Mouse (Mus musculus) WW6 (cell line): ENCODE data around the gene Pnkd.
"Not testable (repeated sequence)": the region's sequence is repeated elsewhere in the genome, so short reads cannot be mapped to it uniquely, and the experiment has no call there.

Experiments
- DNase-seq: peaks from one replicate; pipeline ENCODE4 v3.0.0-alpha.2; 2013; ENCODE audit warnings: low read depth, low spot score

Gene Pnkd

DNA sequence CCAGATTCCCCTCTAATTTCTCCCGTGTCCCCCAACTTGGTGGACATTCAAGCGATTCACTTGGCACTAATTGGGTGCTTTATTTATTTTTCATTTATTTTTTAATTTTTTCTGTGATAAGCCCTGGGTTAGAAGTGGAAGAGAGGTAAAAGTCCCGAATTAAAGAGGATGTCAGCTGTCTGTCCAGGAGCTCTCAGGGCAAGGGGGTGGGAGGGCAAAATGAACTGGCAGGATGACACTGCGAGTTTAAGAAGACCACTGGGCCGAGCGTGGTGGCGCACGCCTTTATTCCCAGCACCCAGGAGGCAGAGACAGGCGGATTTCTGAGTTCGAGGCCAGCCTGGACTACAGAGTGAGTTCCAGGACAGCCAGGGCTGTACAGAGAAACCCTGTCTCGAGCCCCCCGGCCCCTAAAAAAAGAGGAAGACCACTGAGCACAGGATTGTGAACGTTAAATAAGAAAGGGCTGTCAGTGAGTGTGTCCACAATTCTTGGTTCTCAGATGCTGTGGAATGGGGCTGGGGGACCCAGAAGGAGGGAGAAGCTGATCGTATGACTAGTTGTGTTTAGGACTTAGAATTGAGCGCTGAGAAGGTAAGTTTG lies 102.8 kb downstream of the Pnkd start:
- DNase-seq, result no peak

DNA sequence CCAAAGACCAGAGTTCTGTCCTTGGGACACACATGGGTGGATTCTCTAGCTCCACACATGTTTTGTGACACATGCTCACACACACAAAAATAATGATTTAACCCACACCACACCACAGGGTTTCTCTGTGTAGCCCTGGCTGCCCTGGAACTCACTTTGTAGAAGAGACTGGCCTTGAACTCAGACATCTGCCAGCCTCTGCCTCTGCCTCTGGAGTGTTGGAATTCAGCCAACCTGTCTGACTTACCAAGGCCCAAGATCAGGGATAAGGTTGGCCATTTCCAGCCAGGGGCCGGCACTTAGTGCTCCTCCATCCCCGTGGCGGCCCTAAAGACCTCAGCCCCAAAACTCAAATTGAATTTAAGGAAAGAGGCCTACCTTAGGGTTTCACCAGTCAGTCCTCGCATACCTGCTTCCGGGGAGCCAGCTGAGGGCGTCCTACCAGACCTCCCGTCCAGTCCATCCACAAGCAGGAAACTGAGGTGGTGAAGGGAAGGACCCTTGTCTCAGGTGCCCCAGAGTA lies 103.7 kb downstream of the Pnkd start:
- DNase-seq, result no peak

DNA sequence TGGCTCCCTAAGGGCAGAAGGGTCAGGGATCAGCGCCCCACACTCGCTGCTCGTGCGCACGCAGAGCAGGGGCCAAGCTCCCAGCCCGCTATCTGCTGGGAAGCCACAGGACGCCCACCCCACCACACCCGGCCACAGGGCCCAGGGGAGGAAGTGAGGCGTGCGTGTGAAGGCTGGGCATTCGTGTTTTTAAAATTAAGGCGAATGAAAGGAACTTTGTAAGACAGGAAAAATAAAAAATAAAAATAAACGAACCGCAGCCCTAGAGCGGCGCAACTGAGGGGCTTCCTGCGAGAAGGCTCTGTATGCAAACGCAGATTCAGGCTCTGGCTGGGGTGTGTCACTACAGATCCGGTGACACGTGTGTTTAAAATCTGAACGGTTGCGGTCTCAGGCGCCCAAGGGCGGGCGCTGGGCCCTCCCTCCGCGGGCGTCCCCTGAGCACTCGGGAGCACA lies 105.1 kb downstream of the Pnkd start:
- DNase-seq, result no peak

DNA sequence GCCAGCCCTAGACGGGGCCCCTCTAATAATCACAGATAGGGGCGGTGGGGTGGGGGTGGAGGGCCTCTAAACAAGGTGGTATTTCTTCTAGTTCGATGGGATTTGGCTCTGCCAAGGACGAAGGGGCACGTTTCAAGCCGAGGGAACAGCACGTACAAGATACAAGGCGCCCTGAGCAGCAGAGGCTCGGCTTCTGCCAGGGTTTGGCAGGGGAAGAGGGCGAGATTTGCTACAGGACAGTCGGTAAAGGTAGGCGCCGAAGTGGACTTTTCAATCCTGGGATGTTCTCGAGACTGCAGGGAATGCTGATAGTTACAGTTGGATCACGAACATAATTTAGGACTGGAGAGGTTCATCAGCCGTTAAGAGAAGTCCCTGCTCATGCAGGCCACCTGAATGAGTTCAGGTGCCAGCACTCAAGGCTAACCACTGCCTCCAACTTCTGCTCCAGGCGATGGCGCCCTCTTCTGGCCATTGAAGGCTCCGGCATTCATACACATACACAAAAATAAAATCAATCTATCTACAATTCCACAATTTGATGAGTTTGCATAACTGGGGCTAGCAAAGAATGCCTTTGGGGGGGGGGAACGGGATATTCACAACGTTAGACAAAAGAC lies 105.7 kb downstream of the Pnkd start:
- DNase-seq, result no peak

DNA sequence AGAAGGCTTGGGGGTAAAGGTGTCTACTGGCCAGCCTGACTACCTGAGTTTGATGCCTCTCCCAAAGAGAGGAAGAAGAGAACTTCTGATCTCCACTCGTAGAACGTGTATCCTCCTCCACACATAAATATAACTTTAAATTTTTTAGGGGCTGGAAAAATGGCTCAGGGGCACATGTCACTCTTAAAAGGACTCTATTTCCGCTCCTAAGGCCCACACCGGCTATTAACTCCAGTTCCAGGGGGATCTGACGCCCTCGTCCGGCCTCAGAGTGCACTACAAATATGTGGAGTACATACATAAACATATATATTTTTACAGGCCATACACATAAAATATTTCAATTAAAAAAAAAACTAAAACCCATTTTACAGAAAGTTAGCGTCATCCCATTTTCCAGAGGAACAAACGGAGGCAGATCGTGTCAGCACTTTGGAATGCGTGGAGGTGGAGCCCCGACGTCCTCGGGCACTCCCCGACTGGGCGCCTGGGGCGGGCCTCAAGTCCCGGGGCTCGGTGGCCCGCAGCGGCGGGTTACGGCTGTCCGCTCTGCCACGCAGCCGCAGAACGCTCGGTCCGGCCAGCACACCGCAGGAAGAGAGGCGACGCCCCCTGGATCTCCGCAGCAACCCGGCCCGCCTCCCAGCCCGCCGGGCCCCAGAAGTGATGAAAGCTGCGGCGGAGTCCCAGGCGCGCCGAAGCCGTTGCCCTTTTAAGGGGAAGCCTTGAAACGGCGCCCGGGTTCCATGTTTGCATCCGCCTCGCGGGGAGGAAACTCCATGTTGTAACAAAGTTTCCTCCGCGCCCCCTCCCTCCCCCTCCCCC lies 106.4 kb downstream of the Pnkd start, which contains the start of gene Ctdsp1:
Gene Ctdsp1 (plus strand): TSS at position 586 of the 825 bp plus-strand sequence.
- peak; percentile 70 for DNase-seq

DNA sequence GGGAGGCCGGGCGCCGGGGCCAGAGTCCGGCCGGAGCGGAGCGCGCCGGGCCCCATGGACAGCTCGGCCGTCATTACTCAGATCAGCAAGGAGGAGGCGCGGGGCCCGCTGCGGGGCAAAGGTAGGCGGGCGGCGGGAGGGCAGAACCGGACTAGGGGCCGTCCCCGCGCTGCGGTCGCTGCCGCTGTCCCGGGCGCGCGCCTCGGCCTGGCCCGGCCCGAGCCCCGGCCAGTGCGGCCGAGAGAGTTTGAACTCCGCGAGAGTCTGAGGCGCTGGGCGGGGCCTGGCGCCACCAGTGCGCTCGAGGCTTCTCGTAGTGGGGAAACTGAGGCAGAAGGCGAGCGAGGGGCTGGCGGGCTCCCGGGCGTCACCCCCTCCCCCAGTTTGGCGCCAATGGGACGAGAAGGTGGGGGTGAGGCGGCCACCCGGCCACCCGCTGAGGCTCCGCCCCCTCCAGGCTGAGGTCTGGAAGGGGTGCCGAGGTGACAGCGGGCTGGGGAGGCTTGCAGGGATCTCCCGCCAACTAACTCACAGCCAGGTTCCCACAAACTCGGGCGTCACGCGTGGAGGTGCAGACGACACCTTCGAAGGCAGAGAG lies 107.2 kb downstream of the Pnkd start:
- no peak for DNase-seq

DNA sequence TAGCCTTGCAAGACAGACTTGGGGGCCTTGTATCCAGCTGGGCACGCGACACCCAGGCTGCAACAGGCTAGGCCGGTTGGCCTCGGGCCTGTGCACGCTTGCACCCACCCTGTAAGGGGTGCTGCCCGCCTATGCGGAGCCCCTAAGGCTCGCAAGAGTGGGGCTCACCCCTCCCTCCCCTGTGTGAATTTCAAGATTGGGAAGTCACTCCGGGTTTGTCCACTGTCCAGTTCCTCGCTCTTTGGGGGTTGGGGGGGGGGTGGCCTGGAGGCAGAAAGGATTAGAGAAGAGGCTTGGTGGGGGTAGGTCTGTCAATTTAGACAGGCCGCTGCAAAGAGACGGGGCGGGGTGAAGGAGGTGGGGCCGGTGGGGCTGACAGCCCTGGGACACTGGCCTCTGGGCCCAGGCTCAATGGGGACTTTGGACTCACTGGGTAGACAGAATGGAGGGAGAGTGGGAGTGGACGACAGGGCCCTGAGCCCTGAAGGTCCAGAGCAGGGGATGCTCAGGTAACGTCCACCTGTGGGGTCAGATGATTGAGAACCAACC lies 107.8 kb downstream of the Pnkd start:
- no peak for DNase-seq

DNA sequence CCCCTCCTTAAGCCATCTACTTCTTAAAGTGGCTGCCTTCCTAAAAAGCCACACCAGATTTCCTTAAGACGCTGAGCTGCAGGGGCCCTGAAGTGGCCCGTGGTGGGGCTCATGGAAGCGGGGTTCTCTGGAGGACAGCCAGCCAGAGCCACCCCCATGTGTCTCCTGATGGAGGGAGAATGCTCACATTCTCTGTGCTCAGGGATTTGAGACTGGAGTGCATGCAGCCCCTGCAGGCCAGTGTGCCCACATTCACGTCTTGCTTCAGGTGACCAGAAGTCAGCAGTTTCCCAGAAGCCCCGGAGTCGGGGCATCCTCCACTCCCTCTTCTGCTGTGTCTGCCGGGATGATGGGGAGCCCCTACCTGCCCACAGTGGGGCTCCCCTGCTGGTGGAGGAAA lies 108.3 kb downstream of the Pnkd start:
- no peak for DNase-seq

DNA sequence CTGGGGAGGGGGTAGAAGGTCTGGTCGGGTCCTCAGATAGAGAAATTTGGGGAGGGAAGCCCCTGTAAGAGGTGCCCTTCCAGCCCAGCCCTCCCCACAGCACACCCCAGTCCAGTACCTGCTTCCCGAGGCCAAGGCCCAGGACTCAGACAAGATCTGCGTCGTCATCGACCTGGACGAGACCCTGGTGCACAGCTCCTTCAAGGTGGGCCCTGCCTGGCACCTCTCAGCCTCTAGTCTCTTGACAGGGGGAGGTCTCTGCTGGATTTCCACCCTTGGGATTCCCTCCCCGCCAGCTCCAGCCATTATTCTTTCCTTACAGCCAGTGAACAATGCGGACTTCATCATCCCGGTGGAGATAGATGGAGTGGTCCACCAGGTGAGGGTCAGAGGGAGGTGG lies 109.0 kb downstream of the Pnkd start:
- no peak for DNase-seq

DNA sequence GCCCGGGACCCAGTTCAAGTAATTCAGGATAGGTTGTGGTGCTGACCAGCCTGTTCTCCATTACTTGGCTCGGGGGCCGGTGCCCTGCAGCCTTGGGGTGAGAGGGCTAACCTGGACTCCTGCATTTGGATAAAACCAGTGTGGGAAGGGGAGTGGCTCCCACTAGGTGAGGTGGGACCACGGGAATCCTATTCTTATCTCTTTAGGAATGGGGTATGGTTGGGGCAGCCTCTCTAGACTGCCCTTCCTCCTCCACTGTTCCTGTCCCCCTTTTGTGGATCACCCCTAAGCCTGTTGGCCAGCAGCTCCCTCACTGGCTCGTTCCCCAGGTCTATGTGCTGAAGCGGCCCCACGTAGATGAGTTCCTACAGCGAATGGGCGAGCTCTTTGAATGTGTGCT lies 109.6 kb downstream of the Pnkd start:
- DNase-seq, result no peak

DNA sequence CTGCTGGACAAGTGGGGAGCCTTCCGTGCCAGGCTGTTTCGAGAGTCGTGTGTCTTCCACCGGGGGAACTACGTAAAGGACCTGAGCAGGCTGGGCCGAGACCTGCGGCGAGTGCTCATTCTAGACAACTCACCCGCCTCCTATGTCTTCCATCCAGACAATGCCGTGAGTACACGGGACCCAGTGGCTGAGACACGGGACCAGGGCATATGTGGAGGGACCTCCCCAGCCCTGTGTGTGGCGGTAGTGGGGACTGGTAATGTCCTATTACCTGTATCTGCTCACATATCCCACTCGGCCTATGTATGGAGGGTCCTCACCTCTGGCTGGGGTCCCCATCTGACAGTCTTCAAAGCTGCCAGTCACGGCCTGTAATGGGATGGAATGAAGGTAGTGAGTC lies 110.1 kb downstream of the Pnkd start:
- no peak for DNase-seq

DNA sequence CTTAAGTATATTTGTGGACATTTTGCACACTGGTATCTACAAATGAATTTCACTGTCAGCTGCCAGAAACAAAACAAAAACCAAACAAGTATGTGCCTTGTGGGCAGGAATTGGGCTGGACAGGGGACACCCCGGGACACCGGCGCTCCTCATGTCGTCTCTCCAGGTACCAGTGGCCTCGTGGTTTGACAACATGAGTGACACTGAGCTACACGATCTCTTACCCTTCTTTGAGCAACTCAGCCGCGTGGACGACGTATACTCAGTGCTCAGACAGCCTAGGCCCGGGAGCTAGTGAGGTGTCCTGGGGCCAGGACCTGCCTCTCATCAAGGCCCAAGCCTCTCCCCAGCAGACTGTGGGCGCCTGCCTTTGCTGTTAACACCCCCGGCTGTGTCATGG lies 110.6 kb downstream of the Pnkd start:
- no peak for DNase-seq

DNA sequence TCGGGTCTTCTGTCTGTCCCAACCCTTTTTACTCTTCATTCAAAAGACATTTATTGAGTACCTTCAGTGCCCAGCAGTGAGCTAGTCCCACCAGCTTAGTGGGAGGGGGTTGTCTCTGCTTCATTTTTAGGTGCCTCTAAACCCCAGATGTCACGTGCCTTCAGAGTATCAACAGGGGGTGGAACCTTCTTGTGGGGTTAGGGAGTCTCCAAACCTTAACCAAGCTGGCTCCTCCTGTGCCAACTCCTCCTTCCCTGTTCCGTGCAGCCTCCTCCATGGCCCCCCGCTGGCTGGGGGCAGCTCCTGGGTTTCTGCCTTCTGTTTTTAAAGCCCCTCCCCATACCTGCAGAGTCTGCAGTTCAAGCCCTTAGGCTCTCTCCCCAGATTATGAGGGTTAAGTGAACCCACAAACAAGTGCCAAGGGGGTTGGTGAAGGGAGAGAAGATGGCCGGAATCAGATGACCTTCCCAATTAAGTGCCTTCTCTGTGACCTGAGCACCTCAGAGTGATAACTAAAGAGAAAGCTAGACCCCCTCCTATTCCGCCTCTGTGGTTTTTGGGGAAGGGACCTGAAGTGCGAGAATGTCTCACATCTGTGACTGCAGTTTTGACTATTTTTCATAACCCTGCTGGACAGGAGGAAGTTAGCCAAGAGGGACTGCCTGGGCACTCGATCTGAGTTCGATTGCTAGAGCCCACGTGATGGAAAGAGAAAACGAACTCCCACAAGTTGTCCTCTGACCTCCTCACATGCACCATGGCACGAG lies 111.9 kb downstream of the Pnkd start:
- DNase-seq, result not testable (repeated sequence)

DNA sequence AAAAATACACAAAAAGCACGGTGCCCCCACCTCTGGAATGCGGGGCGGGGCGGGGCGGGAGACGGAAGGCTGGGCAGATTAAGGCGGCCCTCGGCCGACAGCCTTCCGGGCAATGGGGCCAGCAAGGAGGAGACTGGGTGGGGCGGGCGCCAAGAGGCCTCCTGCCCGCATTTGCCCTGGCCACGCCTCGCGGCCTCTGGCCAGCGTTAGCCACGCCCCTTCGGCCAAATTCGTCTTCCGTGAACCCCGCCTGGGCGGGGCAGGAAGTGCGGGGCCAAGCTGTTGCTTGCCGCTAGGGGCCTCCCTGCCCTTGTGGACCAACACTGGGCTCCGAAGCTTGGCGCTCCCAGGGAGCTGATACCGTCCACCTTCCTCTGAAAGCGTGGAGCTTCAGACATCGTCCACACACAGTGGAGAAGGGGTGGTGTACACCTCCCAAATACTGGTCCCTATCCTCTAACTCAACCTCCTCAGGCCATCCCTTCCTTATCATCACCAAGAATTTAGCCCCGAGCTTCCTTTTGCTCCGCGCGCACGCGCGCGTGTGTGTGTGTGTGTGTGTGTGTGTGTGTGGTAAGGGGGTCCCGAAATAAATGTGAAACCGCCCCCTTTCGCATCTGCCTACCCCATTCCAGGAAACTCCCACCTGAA lies 112.7 kb downstream of the Pnkd start:
- peak; percentile 89 for DNase-seq

DNA sequence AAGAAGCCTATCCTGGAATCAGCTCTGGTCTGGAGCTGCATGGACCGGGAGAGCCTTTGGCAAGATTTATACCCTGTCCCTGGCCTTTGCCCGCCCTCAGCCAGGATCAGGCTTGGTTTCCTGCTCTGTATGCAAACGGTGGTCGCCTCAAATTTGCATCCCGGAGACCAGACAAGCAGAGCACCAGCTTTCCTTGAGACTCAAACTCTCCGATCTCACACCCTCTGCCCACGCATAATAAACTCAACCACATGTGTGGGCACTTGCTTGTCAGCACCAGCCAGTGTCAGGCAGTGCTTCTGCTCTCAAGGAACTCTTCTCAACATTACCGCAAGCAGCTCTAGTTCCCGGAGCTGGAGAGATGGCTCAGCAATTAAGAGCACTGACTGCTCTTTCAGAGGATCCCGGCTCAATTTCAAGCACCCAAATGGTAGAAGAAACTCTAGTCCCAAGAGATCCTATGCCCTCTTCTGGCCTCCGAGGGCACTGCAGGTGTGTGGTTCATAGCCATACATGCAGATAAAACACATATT lies 113.3 kb downstream of the Pnkd start:
- no peak for DNase-seq

DNA sequence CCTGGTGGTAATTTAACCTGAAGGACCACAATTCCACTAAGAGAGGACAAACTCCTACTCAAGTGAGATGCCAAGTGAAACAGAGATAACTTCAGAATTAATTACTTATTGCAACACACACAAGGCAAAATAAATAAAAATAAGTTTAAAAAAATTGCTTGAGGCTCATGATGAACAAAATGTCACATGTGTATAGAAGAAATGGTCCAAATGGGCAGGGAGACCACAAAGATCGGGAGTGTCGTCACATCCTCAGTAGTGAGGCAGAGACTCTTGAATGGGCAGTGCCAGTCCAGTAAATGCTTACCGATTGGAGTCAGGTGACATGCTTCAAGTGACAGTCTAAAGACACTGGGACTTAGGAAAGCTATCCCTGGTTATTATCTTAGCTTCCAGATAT lies 115.8 kb downstream of the Pnkd start:
- no peak for DNase-seq

DNA sequence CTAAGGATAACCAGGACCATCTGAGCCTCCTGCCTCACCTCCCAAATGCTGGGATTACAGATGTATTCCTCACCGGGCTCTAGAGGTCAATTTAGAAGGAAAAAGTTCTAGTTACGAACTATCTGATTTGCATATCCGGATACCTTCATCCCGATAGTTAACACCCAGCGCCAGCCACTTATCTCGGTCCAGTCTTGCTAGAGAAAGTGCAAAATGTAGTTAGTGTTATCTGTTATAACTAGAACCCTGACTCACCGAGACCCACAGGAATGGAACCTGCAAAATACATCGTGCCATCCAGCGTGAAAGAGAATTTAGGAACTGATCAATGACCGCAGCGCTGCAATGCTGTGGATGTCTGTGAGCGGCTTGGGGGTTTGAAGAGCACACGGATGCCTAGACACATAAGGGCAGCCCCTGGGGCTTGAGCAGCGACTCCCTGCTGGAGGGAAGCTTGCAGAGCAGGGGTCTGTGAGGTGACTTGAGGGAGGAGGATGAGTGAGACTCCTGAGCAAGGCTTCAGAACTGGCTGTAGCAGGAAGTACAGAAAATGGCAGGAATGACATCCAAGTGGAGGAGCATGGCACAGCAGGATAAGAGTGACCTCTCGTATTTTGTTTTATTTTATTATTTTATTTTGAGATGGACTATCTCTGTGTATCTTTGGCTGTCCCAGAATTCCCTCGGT lies 116.4 kb downstream of the Pnkd start:
- no peak for DNase-seq
